Mouse (Mus musculus) lung, embryonic 14.5 days (tissue): ENCODE results near the gene Lama4. TPM values are rescaled to one million over a fixed set of nuclear protein-coding genes. Genes with fewer than 3 reads are reported as not detected.

ENCODE experiments used
- ATAC-seq: fragments of 200-750 bp; cut with Nextera tagmentation; 2 replicates; pipeline ENCODE4 v1.8.0; 2017; ENCODE audit warnings: mild to moderate bottlenecking, moderate TSS enrichment, moderate library complexity; ENCODE audit not compliant: insufficient read depth
- DNase-seq: peaks from one replicate; pipeline ENCODE4 v3.0.0-alpha.2; 2015
- H3K27ac ChIP-seq: fragments of 300-500 bp; sonication (generic); 2 replicates; pipeline ENCODE4 v1.5.1; 2014; ENCODE audit warnings: low read depth, mild to moderate bottlenecking, moderate library complexity
- H3K27me3 ChIP-seq: fragments of 300-500 bp; sonication (generic); 2 replicates; pipeline ENCODE4 v1.6.1; 2014; ENCODE audit warnings: low read length, control low read depth; ENCODE audit not compliant: insufficient read depth
- H3K36me3 ChIP-seq: fragments of 300-500 bp; sonication (generic); 2 replicates; pipeline ENCODE4 v1.6.1; 2014; ENCODE audit warnings: control low read depth; ENCODE audit not compliant: insufficient read depth
- H3K4me1 ChIP-seq: fragments of 300-500 bp; sonication (generic); 2 replicates; pipeline ENCODE4 v1.6.1; 2014; ENCODE audit warnings: antibody characterized with exemption, control low read depth; ENCODE audit not compliant: insufficient read depth
- H3K4me2 ChIP-seq: fragments of 300-500 bp; sonication (generic); 2 replicates; pipeline ENCODE4 v1.6.1; 2014; ENCODE audit warnings: mild to moderate bottlenecking
- H3K4me3 ChIP-seq: fragments of 300-500 bp; sonication (generic); 2 replicates; pipeline ENCODE4 v1.5.1; 2014; ENCODE audit warnings: low read depth, low read length
- H3K9ac ChIP-seq: fragments of 300-500 bp; sonication (generic); 2 replicates; pipeline ENCODE4 v1.6.1; 2014
- H3K9me3 ChIP-seq: fragments of 300-500 bp; sonication (generic); 2 replicates; pipeline ENCODE4 v1.6.1; 2016; ENCODE audit warnings: low read depth, low read length, control low read depth
- CTCF ChIP-seq: IDR thresholded peaks from 2 replicates; pipeline ENCODE4 v1.5.1; 2016; ENCODE audit warnings: antibody characterized with exemption, low read depth
- WGBS: fragments of 180-500 bp; shearing (Covaris S2); extraction: QIAGEN DNeasy Blood & Tissue Kit; methylation state at CpG from one replicate; pipeline ENCODE4 v1.1.7; 2014; 5-methylcytosine and 5-hydroxymethylcytosine counted together
- polyA plus RNA-seq: library from polyadenylated mRNA; unstranded; fragments of >200 nt; fragmentation: Nextera tagmentation; extraction: Ambion mirVana; gene quantifications from 2 replicates; pipeline ENCODE4 v1.2.1, GENCODE M21; 2014

The Lama4 gene
- polyA plus RNA-seq, 1 experiment from 2014 or later = 111 TPM

DNA sequence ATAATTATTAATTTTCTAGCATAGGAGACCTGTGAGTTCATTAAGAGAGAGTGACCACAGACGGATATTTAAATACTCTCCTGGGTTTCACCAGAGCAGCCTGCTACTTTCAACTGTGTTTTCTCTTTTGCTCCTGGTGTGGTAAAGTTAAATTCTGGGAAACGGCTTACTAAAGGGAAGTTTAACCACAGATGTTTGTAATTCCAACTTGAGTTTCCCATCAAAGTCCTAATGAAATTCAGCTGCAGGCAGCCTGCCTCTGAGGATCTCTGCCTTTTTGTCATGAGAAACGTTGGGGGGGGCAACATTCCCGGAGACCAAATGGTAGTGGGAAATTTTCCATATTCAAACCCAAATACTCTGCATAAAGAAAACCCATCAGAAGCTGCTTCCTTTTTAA lies 7.7 kb downstream of the Lama4 start:
- peak overlapping the region; percentile 72; the same call in 1 of the 2 replicates for H3K27ac ChIP-seq
- ATAC-seq (no peak), DNase-seq (peak; percentile 54)

GRCm38 (mm10) chr10:38978195-38978594 lies 12.9 kb downstream of the Lama4 start:
- ATAC-seq = 0 out of 2 replicates have a peak, but pooled peaks have one; percentile 41
- no peak for TF ChIP-seq CTCF
- no peak overlapping the region for H3K4me2 ChIP-seq
- WGBS = 65% methylated on average over 1 of the region's 1 CpGs
- no peaks in the 10 kb centered on the region for H3K27me3 ChIP-seq
- no peak overlapping the region for H3K4me3 ChIP-seq
- H3K9ac ChIP-seq = no peak overlapping the region
- peaks cover 8% of the 10 kb centered on the region for H3K4me1 ChIP-seq
- DNase-seq = no peak
- peaks cover 9% of the 10 kb centered on the region; the same call in 1 of the 2 replicates for H3K36me3 ChIP-seq
- 0 out of 2 replicates have a peak overlapping the region, but pooled peaks have one; percentile 30 for H3K27ac ChIP-seq
- H3K9me3 ChIP-seq = no peaks in the 10 kb centered on the region

More for the DNA sequence above, 7.7 kb downstream of the Lama4 start:
- 28% methylated on average over 4 of the region's 4 CpGs for WGBS
- TF ChIP-seq CTCF = no peak
- no peaks in the 10 kb centered on the region for H3K27me3 ChIP-seq
- no peak overlapping the region for H3K4me3 ChIP-seq
- H3K9ac ChIP-seq = 0 out of 2 replicates have a peak overlapping the region, but pooled peaks have one; percentile 15
- peaks cover 11% of the 10 kb centered on the region; the same call in 1 of the 2 replicates for H3K4me1 ChIP-seq
- H3K9me3 ChIP-seq = no peaks in the 10 kb centered on the region
- peaks cover 9% of the 10 kb centered on the region; the same call in 1 of the 2 replicates for H3K36me3 ChIP-seq
- H3K4me2 ChIP-seq = no peak overlapping the region

DNA sequence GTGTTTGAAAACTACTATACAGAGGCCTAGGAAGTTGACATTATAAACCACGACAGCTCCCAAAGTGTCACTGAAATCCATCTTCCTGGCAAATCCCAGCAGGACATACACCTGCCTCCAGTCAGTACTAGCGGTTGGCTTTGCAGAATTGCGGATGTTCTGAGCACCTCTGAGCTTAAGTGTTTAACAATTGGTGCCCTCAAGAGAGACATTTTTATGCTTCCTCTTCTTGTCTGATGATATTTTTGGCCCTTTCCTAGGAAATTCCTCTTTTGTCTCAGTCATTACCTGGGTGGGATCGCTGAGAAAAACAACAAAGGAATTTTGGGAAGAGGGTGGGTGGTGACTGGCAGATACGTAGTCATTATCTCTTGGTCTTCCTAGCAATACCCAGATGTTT lies 14.4 kb downstream of the Lama4 start:
- Histone ChIP-seq H3K27ac (no peak overlapping the region), H3K9ac (no peak overlapping the region), H3K4me2 (no peak overlapping the region), H3K27me3 (no peaks in the 10 kb centered on the region), H3K4me3 (no peak overlapping the region), H3K36me3 (peaks cover 2% of the 10 kb centered on the region; the same call in 1 of the 2 replicates), H3K9me3 (no peaks in the 10 kb centered on the region), H3K4me1 (peaks cover 13% of the 10 kb centered on the region)
- no peak for DNase-seq
- WGBS = 47% methylated on average over 5 of the region's 5 CpGs
- no peak for TF ChIP-seq CTCF
- ATAC-seq = no peak

- H3K4me3 ChIP-seq = no peak overlapping the region
- no peak for DNase-seq
- ATAC-seq = no peak
- WGBS = 56% methylated on average over 3 of the region's 3 CpGs
- H3K27me3 ChIP-seq = no peaks in the 10 kb centered on the region
- TF ChIP-seq CTCF = no peak
- H3K36me3 ChIP-seq = no peaks in the 10 kb centered on the region
- H3K9ac ChIP-seq = no peak overlapping the region
- no peak overlapping the region for H3K27ac ChIP-seq
- H3K4me2 ChIP-seq = no peak overlapping the region
- H3K9me3 ChIP-seq = no peaks in the 10 kb centered on the region
- peaks cover 14% of the 10 kb centered on the region for H3K4me1 ChIP-seq
Observed at GRCm38 (mm10) chr10:38980980-38981379, 15.7 kb downstream of the Lama4 start.

DNA sequence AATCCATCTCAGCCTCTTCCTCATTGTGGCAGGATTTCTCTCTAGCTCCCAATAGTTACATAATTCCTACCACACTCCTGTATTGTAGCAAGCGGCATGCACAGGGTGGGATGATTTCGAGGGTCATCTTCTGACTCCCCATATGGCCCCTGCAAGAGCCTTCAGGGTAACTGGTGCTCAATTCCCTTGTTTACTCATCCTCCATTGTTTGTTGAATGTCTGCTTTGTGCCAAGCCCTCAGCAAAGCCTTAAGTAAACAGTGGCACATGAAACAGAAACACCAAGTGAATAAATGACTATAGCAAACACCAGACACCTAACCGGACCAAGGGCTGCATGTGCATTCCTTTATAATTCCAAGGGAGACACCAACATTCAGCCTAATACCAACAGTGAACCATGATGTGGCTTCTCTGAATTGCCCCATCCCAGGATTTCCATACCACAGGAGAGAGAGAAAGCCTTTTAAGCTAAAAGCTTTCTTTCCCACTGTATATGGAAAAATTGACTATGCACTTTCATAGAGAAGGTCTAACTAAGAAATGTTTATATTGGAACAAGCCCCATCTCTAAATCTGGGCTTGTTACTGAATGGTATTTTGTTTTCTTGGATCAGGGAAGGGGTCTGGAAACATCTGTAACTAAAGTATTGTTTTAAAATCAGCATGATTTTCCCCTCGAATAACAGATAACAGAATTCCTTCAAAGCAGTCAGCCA lies 19.2 kb downstream of the Lama4 start:
- peaks cover 16% of the 10 kb centered on the region for H3K4me1 ChIP-seq
- no peaks in the 10 kb centered on the region for H3K9me3 ChIP-seq
- no peak for TF ChIP-seq CTCF
- 24% methylated on average over 4 of the region's 4 CpGs for WGBS
- H3K4me2 ChIP-seq = peak overlapping the region; percentile 15; the same call in 1 of the 2 replicates
- ATAC-seq (peak; percentile 64; the same call in 1 of the 2 replicates), DNase-seq (peak; percentile 55)
- H3K4me3 ChIP-seq = no peak overlapping the region
- H3K27ac ChIP-seq = peak overlapping the region; percentile 79
- H3K36me3 ChIP-seq = no peaks in the 10 kb centered on the region
- no peaks in the 10 kb centered on the region for H3K27me3 ChIP-seq
- no peak overlapping the region for H3K9ac ChIP-seq

GRCm38 (mm10) chr10:38986053-38986452 lies 20.7 kb downstream of the Lama4 start:
- WGBS = 39% methylated on average over 3 of the region's 3 CpGs
- H3K36me3 ChIP-seq = no peaks in the 10 kb centered on the region
- H3K4me3 ChIP-seq = no peak overlapping the region
- DNase-seq (peak; percentile 68), ATAC-seq (peak; percentile 68; the same call in 1 of the 2 replicates)
- H3K27ac ChIP-seq = peak overlapping the region; percentile 48; the same call in 1 of the 2 replicates
- no peak overlapping the region for H3K9ac ChIP-seq
- no peak overlapping the region for H3K4me2 ChIP-seq
- no peaks in the 10 kb centered on the region for H3K9me3 ChIP-seq
- H3K4me1 ChIP-seq = peaks cover 13% of the 10 kb centered on the region; the same call in 1 of the 2 replicates
- no peak for TF ChIP-seq CTCF
- H3K27me3 ChIP-seq = no peaks in the 10 kb centered on the region

- Histone ChIP-seq H3K4me3 (no peak overlapping the region), H3K4me2 (no peak overlapping the region), H3K9ac (no peak overlapping the region), H3K27ac (no peak overlapping the region), H3K27me3 (no peaks in the 10 kb centered on the region), H3K4me1 (no peaks in the 10 kb centered on the region; the same call in 1 of the 2 replicates), H3K36me3 (no peaks in the 10 kb centered on the region), H3K9me3 (no peaks in the 10 kb centered on the region)
- DNase-seq (no peak), ATAC-seq (no peak)
- WGBS = 90% methylated on average over 1 of the region's 1 CpGs
- no peak for TF ChIP-seq CTCF
Observed at GRCm38 (mm10) chr10:38992827-38993226, 27.5 kb downstream of the Lama4 start.
